Mouse (Mus musculus): ENCODE results near the gene Dcaf17.

The Dcaf17 gene

GRCm38 (mm10) chr2:71054716-71055115 is 412 bp upstream of the Dcaf17 start:
- in situ Hi-C loops (cut with MboI, MseI): no loop called here

DNA sequence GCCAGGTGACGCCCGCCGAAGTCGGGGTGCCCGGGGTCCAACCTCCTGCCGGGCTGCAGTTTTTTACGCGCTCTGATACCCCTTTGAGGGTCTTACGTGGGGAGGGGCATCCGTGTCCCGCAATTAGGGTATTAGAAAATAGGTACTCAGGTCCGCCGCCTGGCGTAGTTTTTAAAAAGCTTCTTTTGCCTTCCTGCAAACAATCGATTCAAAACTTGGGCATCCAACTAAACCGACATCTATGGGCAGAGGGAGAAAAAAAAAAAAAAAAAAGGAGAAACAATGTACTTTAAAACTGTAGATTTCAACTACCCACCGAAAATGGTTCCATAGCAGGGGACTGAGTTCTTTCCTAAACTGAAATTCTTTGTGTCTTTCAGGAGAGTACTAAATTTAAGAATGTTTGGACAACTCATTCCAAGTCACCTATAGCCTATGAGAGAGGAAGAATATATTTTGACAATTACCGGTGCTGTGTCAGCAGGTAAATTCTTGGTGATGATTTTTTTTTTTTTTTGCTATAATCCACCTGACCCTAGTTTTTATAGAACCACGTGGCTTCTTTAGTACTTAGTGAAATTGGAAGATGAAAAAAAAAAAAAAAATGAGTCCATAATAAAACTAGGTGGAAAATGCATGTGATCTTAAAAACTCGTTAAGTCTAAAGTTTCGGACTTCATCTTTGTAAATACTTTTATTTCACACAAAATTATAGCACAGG is 1.1 kb downstream of the Dcaf17 start:
- in situ Hi-C loops (cut with MboI, MseI): no loop called here

GRCm38 (mm10) chr2:71071601-71072000 is 16.5 kb downstream of the Dcaf17 start:
- in situ Hi-C loops (cut with MboI, MseI): no loop called here

DNA sequence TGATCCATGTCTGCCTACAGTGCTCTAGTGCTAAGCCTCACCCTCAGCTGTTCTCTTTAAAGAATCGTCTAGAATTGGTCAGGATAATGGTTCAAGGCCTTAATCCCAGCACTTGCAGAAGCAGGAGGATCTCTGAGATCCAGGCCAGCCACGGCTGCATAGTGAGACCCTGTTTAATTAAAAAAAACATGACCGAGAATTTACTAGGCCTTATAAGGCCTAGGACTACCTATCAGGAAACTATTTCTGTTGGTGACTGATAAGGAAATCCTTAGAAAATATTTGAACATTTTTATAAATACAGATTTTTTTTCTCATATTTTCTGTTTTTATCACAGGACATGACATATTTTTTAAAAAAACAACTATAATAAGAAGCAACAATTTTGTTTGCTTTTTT is 18.2 kb downstream of the Dcaf17 start:
- in situ Hi-C loops (cut with MboI, MseI): no loop called here

GRCm38 (mm10) chr2:71073828-71074227 is 18.7 kb downstream of the Dcaf17 start:
- in situ Hi-C loops (cut with MboI, MseI): no loop called here

DNA sequence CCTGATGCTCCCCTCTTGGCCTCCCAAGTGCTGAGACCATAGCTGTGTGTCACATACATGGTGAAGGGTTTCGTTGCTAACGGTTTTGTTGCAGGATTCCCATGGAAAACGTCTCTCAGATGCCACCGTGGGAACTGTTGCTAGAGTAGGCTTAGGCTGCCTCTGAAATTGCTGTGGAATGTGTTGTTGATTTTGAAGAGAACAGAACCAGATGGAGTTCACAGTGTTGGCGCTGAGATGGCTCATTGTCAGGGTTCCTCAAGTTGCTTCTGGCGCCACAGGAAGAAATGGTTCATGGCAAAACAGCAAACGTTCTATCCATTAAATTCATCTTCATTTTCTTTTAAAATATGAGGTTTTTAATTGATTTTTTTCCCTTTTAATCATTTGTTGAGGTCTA is 27.3 kb downstream of the Dcaf17 start:
- in situ Hi-C loops (cut with MboI, MseI): no loop called here

- in situ Hi-C loops (cut with MboI, MseI): no loop called here
Measured at GRCm38 (mm10) chr2:71083454-71084193, 28.5 kb downstream of the Dcaf17 start.

DNA sequence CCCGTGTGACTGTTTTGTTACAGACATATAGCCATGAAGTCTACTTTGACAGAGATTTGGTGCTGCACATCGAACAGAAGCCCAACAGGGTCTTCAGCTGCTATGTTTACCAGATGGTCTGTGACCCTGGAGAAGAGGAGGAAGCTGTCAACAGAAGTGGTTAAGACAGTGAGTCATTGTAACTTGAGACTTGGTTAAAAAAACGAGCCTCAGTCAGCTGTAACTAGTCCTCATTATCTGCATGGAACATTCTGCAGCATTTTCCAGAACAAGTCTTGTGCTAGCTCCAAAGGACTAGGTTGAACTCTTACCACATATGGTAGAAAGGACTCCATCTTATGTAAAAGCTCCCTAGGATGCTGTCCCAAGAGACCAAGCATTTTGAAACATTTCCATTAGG is 34.6 kb downstream of the Dcaf17 start:
- in situ Hi-C loops (cut with MboI, MseI): no loop called here

GRCm38 (mm10) chr2:71090660-71091445 is 35.7 kb downstream of the Dcaf17 start:
- in situ Hi-C loops (cut with MboI, MseI): no loop called here

DNA sequence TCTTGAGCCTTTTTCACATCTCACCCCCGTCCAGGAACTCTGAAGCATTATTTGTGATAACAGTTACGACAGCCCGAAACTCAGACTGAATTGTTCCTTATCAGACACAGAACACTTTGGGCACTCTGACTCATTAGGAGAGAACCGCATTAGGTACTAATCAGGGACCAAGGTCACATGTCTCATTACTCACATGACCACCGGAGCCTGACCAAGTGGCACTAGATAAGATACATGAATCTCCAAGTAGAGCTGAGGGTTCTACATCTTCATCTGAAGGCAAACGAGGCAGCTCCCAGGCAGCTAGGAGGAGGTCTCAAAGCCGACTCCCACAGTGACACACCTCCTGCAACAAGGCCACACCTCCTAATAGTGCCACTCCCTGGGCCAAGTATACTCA is 41.0 kb downstream of the Dcaf17 start:
- in situ Hi-C loops (cut with MboI, MseI): no loop called here

GRCm38 (mm10) chr2:71102621-71103291 is 47.6 kb downstream of the Dcaf17 start:
- in situ Hi-C loops (cut with MboI, MseI): no loop called here

DNA sequence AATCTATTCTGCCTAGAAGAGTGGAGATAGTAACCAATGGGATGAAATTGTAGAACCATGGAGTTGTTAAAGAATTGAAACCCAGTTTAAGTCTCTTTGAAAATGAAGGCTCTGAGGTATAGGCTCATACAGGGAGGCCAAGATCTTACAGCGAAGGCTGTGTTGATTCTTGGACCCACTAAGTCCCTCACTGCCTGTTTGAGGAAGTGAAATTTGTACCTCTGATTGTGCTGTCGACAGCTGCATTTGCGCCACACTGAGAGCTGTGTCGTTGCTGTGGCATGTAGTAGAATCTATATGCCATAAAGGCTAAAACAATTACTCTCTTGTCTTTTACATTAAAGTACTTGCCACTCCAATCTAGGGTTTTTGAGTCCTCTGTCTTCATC is 48.2 kb downstream of the Dcaf17 start:
- in situ Hi-C loops (cut with MboI, MseI): no loop called here

- in situ Hi-C loops (cut with MboI, MseI): no loop called here
Measured at GRCm38 (mm10) chr2:71104696-71105095, 49.6 kb downstream of the Dcaf17 start.

DNA sequence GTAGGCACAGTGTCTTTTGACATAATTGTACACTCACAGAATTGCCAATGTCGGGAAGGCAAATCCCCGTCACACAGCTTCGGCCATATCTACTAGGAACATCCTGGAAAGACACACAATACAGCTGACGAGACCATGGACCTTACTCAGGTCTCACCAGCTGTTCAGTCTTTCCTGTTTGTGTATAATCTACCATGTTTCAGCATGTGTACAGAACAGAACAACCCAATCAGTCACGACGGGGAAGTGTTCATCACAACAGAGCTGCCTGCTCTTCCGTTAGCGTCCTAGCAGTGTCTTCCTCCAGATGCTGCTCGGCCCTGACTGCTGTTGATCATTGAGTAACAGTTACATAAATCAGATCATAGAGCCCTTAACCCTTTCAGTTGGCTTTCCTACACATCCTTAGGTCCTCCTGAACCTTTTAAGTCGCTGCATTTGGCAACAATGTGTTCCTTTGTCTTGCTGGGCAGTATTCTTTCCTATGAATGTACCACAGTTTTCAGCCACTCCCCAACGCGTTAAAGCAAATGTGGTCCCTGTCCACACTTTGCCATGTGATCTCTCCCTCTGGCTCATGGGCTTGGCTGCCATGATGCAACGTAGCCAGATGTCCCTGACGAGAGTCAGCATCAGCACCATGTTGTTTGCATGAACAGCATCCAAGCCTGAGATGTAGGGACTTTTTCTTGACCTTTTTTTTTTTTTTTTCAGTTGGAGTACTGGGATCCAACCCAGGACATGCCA is 50.5 kb downstream of the Dcaf17 start:
- in situ Hi-C loops (cut with MboI, MseI): no loop called here

DNA sequence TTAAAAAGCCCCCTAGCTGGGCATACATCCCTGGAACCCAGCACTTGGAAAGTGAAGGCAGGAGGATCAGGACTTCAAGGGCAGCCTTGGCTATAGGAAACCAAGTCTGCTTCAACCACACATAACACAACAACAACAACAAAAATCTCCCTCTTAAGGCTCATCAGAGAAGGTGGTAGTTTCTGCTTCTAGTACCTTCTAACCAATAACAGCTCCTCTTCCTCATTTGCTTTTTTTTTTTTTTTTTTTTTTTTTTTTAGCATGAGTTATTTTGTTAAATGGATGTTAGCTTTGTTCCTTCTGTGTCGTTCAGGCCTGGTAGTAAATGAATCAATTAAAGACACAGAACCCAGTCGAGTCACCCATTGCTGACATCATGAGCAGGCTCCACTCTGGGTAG is 52.1 kb downstream of the Dcaf17 start:
- in situ Hi-C loops (cut with MboI, MseI): no loop called here

DNA sequence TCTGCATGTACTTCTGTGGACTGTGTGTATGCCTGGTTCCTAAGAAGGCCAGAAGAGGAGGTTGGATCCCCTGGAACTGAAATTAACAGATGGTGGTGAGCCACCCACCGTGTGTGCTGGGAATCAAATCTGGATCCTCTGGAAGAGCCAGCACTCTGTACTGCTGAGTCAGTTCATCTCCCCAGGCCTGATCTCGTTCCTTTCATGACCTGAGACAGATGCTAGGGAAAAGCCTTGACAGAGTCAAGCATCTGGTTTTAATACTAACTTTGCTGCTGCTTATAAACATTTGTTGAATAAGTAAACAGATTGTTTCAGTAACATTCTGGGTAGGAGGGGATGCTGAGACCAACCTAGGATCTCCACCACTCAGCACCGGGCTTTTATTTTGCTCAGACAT is 53.4 kb downstream of the Dcaf17 start:
- in situ Hi-C loops (cut with MboI, MseI): no loop called here

DNA sequence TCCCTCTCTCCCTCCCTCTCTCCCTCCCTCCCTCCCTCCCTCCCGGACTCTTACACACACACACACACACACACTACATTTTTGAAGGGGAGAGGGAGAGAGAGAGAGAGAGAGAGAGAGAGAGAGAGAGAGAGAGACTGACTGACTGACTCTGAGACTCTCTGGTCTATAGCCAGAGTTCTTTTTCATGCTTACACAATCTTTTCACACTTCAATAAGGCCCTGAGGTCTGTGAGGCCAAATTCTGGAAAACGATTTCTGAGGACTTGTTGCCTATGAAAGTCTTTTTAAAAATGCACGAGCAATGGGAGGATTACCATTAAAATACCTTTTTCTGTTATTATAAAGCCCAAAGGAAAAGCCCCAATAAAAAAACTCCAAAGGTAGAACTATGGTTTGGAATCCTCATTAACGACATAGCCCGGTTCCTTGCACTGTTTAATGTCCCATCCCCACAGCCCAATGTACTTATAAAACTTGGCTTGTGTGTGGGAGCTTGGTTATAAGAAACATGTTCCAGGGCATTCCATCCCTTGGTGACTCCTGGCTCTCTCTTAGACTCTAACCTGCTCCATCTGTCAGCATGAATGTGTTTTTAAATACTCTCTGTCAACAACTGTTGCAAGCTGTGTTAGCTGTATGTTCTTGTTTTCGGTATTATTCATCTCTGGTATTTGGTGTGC is 58.5 kb downstream of the Dcaf17 start:
- in situ Hi-C loops (cut with MboI, MseI): no loop called here

DNA sequence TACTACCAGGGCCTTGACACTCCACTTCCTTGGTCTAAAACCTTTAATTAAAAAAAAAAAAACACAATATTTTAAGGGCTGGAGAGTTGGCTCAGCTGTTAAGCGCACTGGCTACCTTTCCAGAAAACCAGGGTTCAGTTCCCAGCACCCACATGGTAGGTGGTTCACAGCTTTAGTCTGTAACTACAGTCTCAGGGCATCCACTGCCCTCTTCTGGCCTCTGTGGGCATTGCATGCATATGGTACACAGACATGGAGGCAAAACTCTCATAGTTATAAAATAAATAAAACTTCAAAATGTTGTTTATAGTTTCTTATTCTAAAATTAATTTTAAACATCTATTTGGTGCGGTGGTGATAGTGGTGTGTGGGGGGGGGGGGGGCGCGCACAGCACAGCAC is 61.0 kb downstream of the Dcaf17 start:
- in situ Hi-C loops (cut with MboI, MseI): no loop called here

DNA sequence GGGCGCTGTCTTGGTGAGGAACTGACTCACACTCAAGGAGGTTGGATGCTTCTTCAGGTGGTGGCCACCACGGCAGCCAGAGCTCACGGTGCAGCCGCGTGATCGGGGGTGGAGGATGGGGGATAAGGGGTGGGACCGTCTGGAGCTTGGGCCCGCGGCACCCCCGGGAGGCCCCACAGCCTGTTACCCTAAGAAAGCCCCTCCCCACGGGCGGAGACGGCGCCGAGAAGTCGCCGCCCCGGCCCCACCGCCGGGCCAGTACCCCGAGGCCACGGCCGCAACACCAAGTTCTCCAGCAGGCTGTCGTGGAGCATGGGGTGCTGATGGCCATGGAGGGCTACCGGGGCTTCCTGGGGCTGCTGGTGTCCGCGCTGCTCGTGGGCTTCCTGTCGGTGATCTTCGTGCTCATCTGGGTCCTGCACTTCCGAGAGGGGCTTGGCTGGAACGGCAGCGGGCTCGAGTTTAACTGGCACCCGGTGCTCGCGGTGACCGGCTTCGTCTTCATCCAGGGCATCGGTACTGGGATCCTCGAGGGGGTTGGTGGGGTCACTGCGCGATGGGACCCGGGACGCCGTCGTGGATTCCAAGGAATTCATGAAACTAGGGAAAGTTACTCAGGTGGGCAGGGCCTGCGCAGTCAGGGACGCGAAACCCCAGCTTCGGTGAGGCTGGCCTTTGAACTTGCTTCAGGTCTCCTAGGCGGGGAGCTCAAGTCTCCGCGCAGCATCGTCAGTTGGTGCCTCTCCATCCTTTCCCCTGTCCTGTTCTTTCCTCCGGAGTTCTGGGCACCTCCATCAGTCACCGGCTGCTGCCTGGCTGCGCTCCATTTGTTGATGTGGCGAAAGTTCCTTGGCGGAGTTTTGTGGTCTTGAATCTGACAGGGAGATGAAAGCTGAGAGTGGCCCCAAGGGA is 62.9 kb downstream of the Dcaf17 start, which contains the start of gene Cybrd1:
Gene Cybrd1 (plus strand): TSS at position 127 of the 912 bp plus-strand sequence.
- in situ Hi-C loops (cut with MboI, MseI): no loop called here

- in situ Hi-C loops (cut with MboI, MseI): no loop called here
Measured at GRCm38 (mm10) chr2:71120844-71121243, 65.7 kb downstream of the Dcaf17 start.

Data from T-helper 2 cell (primary cell).